In genomic region chr5:114804958-114805357, GRCm38 (mm10) we compare ENCODE assay signal across 11 mouse cellular contexts. TPM values are rescaled to one million over a fixed set of nuclear protein-coding genes. Genes with fewer than 3 reads are reported as not detected.
A peak's percentile ranks its signal among the peaks of the same experiment; 100 is the strongest.
DNase-seq lines count a peak whose midpoint lies in the region; ATAC-seq and TF ChIP-seq lines count a peak whose summit lies in the region.
"Had no signal": no experiment of that assay in that cellular context is flagged by ENCODE, and none has a peak within 500 bp of the region (broad histone marks: within the 10 kb centered on the region; RNA-seq: fewer than 3 reads in every experiment).

No protein-coding gene starts in this region.

- H3K9ac ChIP-seq in liver, embryonic 11.5 days (ENCODE audit: low read depth, low read length) = no peak overlapping the region
- H3K9ac ChIP-seq: limb, embryonic 13.5 days had no signal

- ATAC-seq in liver, embryonic 11.5 days (replicated peaks; ENCODE audit: low FRiP score) = no peak
- no peak for ATAC-seq in activated CD4-positive, CD25-positive, alpha-beta regulatory T cell, adult 4 months

- peaks cover 30% of the 10 kb centered on the region for H3K36me3 ChIP-seq in liver, embryonic 11.5 days (ENCODE audit: control insufficient read depth, insufficient read depth, low read length)

- no peak overlapping the region for H3K27ac ChIP-seq in liver, embryonic 11.5 days (ENCODE audit: low read depth, low read length)
- H3K27ac ChIP-seq in left cerebral cortex, adult 2 months = peak overlapping the region; percentile 66
- H3K27ac ChIP-seq: limb, embryonic 13.5 days had no signal

- H3K4me1 ChIP-seq in liver, embryonic 11.5 days (replicated peaks; ENCODE audit: control insufficient read depth, insufficient read depth, low read length) = peaks cover 51% of the 10 kb centered on the region

- intact Hi-C loops in left cerebral cortex, adult 2 months (cut with DNase I) = loop anchor here (2.0 kb wide), 1 partner anchor 30 kb away; the partner anchor contains the start of genes Ankrd13a and Git2

- WGBS in liver, embryonic 11.5 days = 58% methylated on average over 3 of the region's 3 CpGs

- no peak overlapping the region for H3K4me3 ChIP-seq in liver, embryonic 11.5 days (ENCODE audit: low read depth, low read length)
- H3K4me3 ChIP-seq in left cerebral cortex, adult 2 months = no peak overlapping the region
- H3K4me3 ChIP-seq: erythroblast, embryonic 14.5 days; limb, embryonic 13.5 days had no signal

- DNase-seq in adrenal gland, adult (ENCODE audit: inconsistent age in 2 of 2, low spot score in 1 of 2) = peak; percentile 72 to 80
- no peak for DNase-seq in adrenal gland, adult 8-10 months
- peak; percentile 55 for DNase-seq in liver
- DNase-seq in liver, embryonic 11.5 days (ENCODE audit: low spot score) = no peak
- peak; percentile 57 to 74 for DNase-seq in cerebellum, postnatal 36 days
- DNase-seq in left cerebral cortex, adult 2 months (ENCODE audit: extremely low spot score in 1 of 2, low spot score in 2 of 2) = peak; percentile 53 to 69
- DNase-seq in right cerebral cortex, adult 18-20 months = peak; percentile 75

- H3K9me3 ChIP-seq in liver, embryonic 11.5 days (ENCODE audit: control insufficient read depth, low read length) = no peaks in the 10 kb centered on the region
- H3K9me3 ChIP-seq: limb, embryonic 13.5 days had no signal

- no peak overlapping the region for H3K4me2 ChIP-seq in liver, embryonic 11.5 days
- H3K4me2 ChIP-seq: limb, embryonic 13.5 days had no signal

- peak; percentile 69 for TF ChIP-seq CTCF in left cerebral cortex, adult 2 months (IDR thresholded peaks at IDR 0.05)

- H3K27me3 ChIP-seq in liver, embryonic 11.5 days (replicated peaks; ENCODE audit: control insufficient read depth, insufficient read depth, low read length) = no peaks in the 10 kb centered on the region
- H3K27me3 ChIP-seq: limb, embryonic 13.5 days had no signal

RNA-seq across cellular contexts. Expression of gene 1500011B03Rik, which starts 18.3 kb away (rescaled TPM):
- total RNA-seq in adrenal gland, adult 8-10 months (2022) = 10 to 100 TPM; 37.3 to 58.7 (median 43.6) TPM
- 70.3 and 75.6 TPM in 2 replicates for polyA plus RNA-seq in liver, embryonic 11.5 days (2014; fragmentation: Nextera tagmentation; extraction: Ambion mirVana)
- total RNA-seq in left cerebral cortex, adult 2 months (2021) = 100 to 1,000 TPM; 144 to 161 TPM
- 10 to 100 TPM; 52.5 to 64.1 TPM for polyA plus RNA-seq in activated CD4-positive, CD25-positive, alpha-beta regulatory T cell, adult 4 months (2017; shearing (Covaris generic))

RNA-seq across cellular contexts. Expression of gene Git2, which starts 29.6 kb away (rescaled TPM):
- total RNA-seq in adrenal gland, adult 8-10 months (2022) = 10 to 100 TPM; 32.8 to 59.9 (median 45.6) TPM
- polyA plus RNA-seq in liver, embryonic 11.5 days (2014; fragmentation: Nextera tagmentation; extraction: Ambion mirVana) = 37.5 and 46.1 TPM in 2 replicates
- total RNA-seq in left cerebral cortex, adult 2 months (2021) = 10 to 100 TPM; 42.7 to 43.7 TPM
- 100 to 1,000 TPM; 126 to 150 TPM for polyA plus RNA-seq in activated CD4-positive, CD25-positive, alpha-beta regulatory T cell, adult 4 months (2017; shearing (Covaris generic))

RNA-seq across cellular contexts. Expression of gene Ankrd13a, which starts 30.5 kb away (rescaled TPM):
- 10 to 100 TPM; 66.7 to 96.6 (median 86.8) TPM for total RNA-seq in adrenal gland, adult 8-10 months (2022)
- 81.2 and 96.5 TPM in 2 replicates for polyA plus RNA-seq in liver, embryonic 11.5 days (2014; fragmentation: Nextera tagmentation; extraction: Ambion mirVana)
- total RNA-seq in left cerebral cortex, adult 2 months (2021) = 10 to 100 TPM; 31.0 to 38.8 TPM
- 10 to 100 TPM; 22.2 to 22.8 TPM for polyA plus RNA-seq in activated CD4-positive, CD25-positive, alpha-beta regulatory T cell, adult 4 months (2017; shearing (Covaris generic))

RNA-seq across cellular contexts. Expression of gene 4930519G04Rik, which starts 48.5 kb away (rescaled TPM):
- total RNA-seq in adrenal gland, adult 8-10 months (2022) = not detected
- not detected in 2 replicates for polyA plus RNA-seq in liver, embryonic 11.5 days (2014; fragmentation: Nextera tagmentation; extraction: Ambion mirVana)
- total RNA-seq in left cerebral cortex, adult 2 months (2021) = not detected
- polyA plus RNA-seq in activated CD4-positive, CD25-positive, alpha-beta regulatory T cell, adult 4 months (2017; shearing (Covaris generic)) = not detected
- polyA plus RNA-seq: limb, embryonic 13.5 days; stomach, embryonic 16.5 days had no signal

RNA-seq across cellular contexts. Expression of gene Gm9936, which starts 53.5 kb away (rescaled TPM):
- not detected for total RNA-seq in adrenal gland, adult 8-10 months (2022)
- 0.12 TPM in 1 of 2 replicates, not detected in the other for polyA plus RNA-seq in liver, embryonic 11.5 days (2014; fragmentation: Nextera tagmentation; extraction: Ambion mirVana)
- 1 to 10 TPM; 1.0 to 1.5 TPM for total RNA-seq in left cerebral cortex, adult 2 months (2021)
- polyA plus RNA-seq in activated CD4-positive, CD25-positive, alpha-beta regulatory T cell, adult 4 months (2017; shearing (Covaris generic)) = not detected
- polyA plus RNA-seq: erythroblast, embryonic 14.5 days had no signal

Comparison
In these comparisons a context has a peak if more than half of its experiments do, and no peak if none do; other contexts are left out.
1. DNase-seq: peak in adrenal gland, adult (2 of 2), liver (single experiment), cerebellum, postnatal 36 days (2 of 2), left cerebral cortex, adult 2 months (2 of 2) and right cerebral cortex, adult 18-20 months (single experiment); none in adrenal gland, adult 8-10 months (single experiment) and liver, embryonic 11.5 days (single experiment).